15 mouse cellular contexts compared by ENCODE assay signal in the genomic region with DNA sequence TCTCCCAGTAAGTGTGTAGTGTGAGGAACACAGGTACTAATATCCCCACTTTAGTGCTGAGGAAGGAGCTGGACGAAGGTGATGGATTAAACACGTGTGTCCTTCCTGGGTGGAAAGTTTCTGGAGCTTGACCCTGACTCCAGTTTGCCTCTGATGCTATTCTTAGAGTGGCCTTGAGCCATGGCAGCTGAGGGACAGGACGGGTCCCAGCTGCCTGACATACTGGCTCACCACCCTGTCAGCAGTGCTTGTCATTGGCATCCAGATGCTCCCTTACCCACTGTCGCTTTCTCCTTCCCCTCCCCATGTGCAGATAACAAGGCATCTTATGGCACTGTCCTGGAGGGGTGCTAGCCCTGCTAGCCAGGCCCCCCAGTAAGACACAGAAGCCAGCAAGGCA.
DNase-seq lines count a peak whose midpoint lies in the region; ATAC-seq lines count a peak whose summit lies in the region.
"Had no signal": no experiment of that assay in that cellular context is flagged by ENCODE, and none has a peak within 500 bp of the region (broad histone marks: within the 10 kb centered on the region; RNA-seq: fewer than 3 reads in every experiment).

No protein-coding gene starts in this region.

- H3K4me1 ChIP-seq in kidney, embryonic 16.5 days (ENCODE audit: insufficient read depth, low read length): peaks cover 63% of the 10 kb centered on the region
- peaks cover 33% of the 10 kb centered on the region for H3K4me1 ChIP-seq in brown adipose tissue, adult 24 weeks (ENCODE audit: control insufficient read depth, insufficient read depth, insufficient read length, low read length)
- peaks cover 27 to 40% of the 10 kb centered on the region in 2 experiments for H3K4me1 ChIP-seq in heart, embryonic 14.5 days (ENCODE audit: control insufficient read depth in 2 of 2, insufficient read depth in 2 of 2, low read length in 2 of 2)

- no peak overlapping the region for H3K4me3 ChIP-seq in kidney, embryonic 16.5 days (ENCODE audit: low read length)
- H3K4me3 ChIP-seq in brown adipose tissue, adult 24 weeks (ENCODE audit: insufficient read depth, low read depth, low read length): no peak overlapping the region
- no peak overlapping the region for H3K4me3 ChIP-seq in heart, embryonic 14.5 days (ENCODE audit: control insufficient read depth in 1 of 2, insufficient read depth in 1 of 2, low read depth in 1 of 2, low read length in 2 of 2)
- H3K4me3 ChIP-seq: neural tube, embryonic 12.5 days had no signal

- no peak for ATAC-seq in kidney, embryonic 16.5 days (ENCODE audit: low FRiP score, low TSS enrichment)
- no peak for ATAC-seq in heart, embryonic 14.5 days (ENCODE audit: insufficient number of reproducible peaks, insufficient read depth, low FRiP score, low read depth)
- ATAC-seq: CD4-positive, CD25-positive, alpha-beta regulatory T cell, adult 4 months; midbrain, embryonic 16.5 days had no signal

- no peaks in the 10 kb centered on the region for H3K36me3 ChIP-seq in kidney, embryonic 16.5 days (ENCODE audit: insufficient read depth, low read length)
- H3K36me3 ChIP-seq in heart, embryonic 14.5 days (ENCODE audit: control insufficient read depth, insufficient read depth, low read length): no peaks in the 10 kb centered on the region
- H3K36me3 ChIP-seq: neural tube, embryonic 12.5 days had no signal

- DNase-seq in gastrocnemius, postnatal 14 days: peak; percentile 55
- DNase-seq in gastrocnemius, postnatal 10 days: no peak
- no peak for DNase-seq in kidney, postnatal 25 days
- no peak for DNase-seq in layer of hippocampus, adult 8-10 months (ENCODE audit: low spot score in 2 of 2)
- DNase-seq: cerebellum, adult 2 months; left cerebral cortex, postnatal 4 days; right cerebral cortex, postnatal 14 days; thymus, postnatal 36 days had no signal

- intact Hi-C loops in gastrocnemius, postnatal 14 days (cut with DNase I; ENCODE audit: low total_unique reads): no loop called here

- H3K4me2 ChIP-seq in kidney, embryonic 16.5 days (replicated peaks; ENCODE audit: low read depth, low read length): no peak overlapping the region
- H3K4me2 ChIP-seq in heart, embryonic 14.5 days (ENCODE audit: low read length): no peak overlapping the region
- H3K4me2 ChIP-seq: liver, embryonic 11.5 days; neural tube, embryonic 12.5 days had no signal

- peak overlapping the region; percentile 60 for H3K27ac ChIP-seq in kidney, embryonic 16.5 days (ENCODE audit: low read length)
- peak overlapping the region; percentile 85 for H3K27ac ChIP-seq in brown adipose tissue, adult 24 weeks (replicated peaks; ENCODE audit: low read depth, low read length)
- peak overlapping the region; percentile 5 to 37 for H3K27ac ChIP-seq in heart, embryonic 14.5 days (replicated peaks in 1 of 2; ENCODE audit: control insufficient read depth in 1 of 2, insufficient read depth in 1 of 2, low read depth in 2 of 2, low read length in 2 of 2)
- H3K27ac ChIP-seq: neural tube, embryonic 12.5 days had no signal

- H3K27me3 ChIP-seq in kidney, embryonic 16.5 days (ENCODE audit: insufficient read depth, low read length): no peaks in the 10 kb centered on the region
- H3K27me3 ChIP-seq in heart, embryonic 14.5 days (ENCODE audit: control insufficient read depth, insufficient read depth, low read length): no peaks in the 10 kb centered on the region
- H3K27me3 ChIP-seq: neural tube, embryonic 12.5 days had no signal

- H3K9ac ChIP-seq in kidney, embryonic 16.5 days (replicated peaks; ENCODE audit: low read length): peak overlapping the region; percentile 36; the same call in 1 of the 2 replicates
- H3K9ac ChIP-seq in heart, embryonic 14.5 days (ENCODE audit: low read length): no peak overlapping the region
- H3K9ac ChIP-seq: neural tube, embryonic 12.5 days had no signal

- WGBS in kidney, embryonic 16.5 days: 69% methylated on average over 4 of the region's 4 CpGs
- 44% methylated on average over 4 of the region's 4 CpGs for WGBS in heart, embryonic 14.5 days

- H3K9me3 ChIP-seq in kidney, embryonic 16.5 days (ENCODE audit: low read length): peaks cover 2% of the 10 kb centered on the region
- H3K9me3 ChIP-seq in heart, embryonic 14.5 days (ENCODE audit: control insufficient read depth, low read length): peaks cover 3% of the 10 kb centered on the region; the same call in 1 of the 2 replicates
- H3K9me3 ChIP-seq: neural tube, embryonic 12.5 days had no signal

Comparison
In these comparisons a context has a peak if more than half of its experiments do, and no peak if none do; other contexts are left out.
1. H3K27ac ChIP-seq: peak in every context shown above with its lines; median percentile 85 in brown adipose tissue, adult 24 weeks; 60 in kidney, embryonic 16.5 days; 21 in heart, embryonic 14.5 days.